In the genomic region with DNA sequence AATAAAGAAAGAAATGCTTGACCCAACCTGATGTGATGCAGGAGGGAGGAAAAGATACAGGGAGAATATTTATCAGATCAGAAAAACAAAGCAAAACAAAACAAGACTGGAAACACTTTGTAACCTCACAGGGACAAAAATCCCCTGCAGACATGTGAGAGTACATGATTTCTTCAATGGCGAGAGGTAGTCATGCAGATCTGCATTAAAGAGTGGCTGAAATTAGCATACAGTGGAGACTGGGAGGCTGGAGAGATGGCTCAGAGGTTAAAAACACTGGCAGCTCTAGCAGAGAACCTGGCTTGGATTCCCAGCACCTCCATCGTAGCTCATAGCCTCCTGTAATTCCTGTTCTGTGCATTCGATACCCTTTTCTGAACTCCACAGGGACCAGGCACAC, we compare ENCODE assay signal across 21 mouse cellular contexts.
"Had no signal": no experiment of that assay in that cellular context is flagged by ENCODE, and none has a peak within 500 bp of the region (broad histone marks: within the 10 kb centered on the region; RNA-seq: fewer than 3 reads in every experiment).

No protein-coding gene starts in this region.

- H3K27ac ChIP-seq: heart, embryonic 13.5 days; heart, embryonic 15.5 days; hindbrain, embryonic 13.5 days; hindbrain, embryonic 15.5 days; hindbrain, postnatal 0 days; limb, embryonic 13.5 days; limb, embryonic 15.5 days; liver, embryonic 12.5 days; liver, embryonic 14.5 days had no signal

- H3K27me3 ChIP-seq: heart, embryonic 13.5 days; heart, embryonic 15.5 days; hindbrain, embryonic 13.5 days; hindbrain, embryonic 15.5 days; limb, embryonic 13.5 days; limb, embryonic 15.5 days; liver, embryonic 12.5 days had no signal

- H3K9me3 ChIP-seq: heart, embryonic 13.5 days; heart, embryonic 15.5 days; hindbrain, embryonic 13.5 days; hindbrain, embryonic 15.5 days; limb, embryonic 13.5 days; limb, embryonic 15.5 days; liver, embryonic 12.5 days had no signal

- H3K4me3 ChIP-seq: heart, embryonic 13.5 days; heart, embryonic 15.5 days; hindbrain, embryonic 13.5 days; hindbrain, embryonic 15.5 days; limb, embryonic 13.5 days; limb, embryonic 15.5 days; liver, embryonic 12.5 days had no signal

- H3K36me3 ChIP-seq: heart, embryonic 13.5 days; heart, embryonic 15.5 days; hindbrain, embryonic 13.5 days; hindbrain, embryonic 15.5 days; limb, embryonic 13.5 days; limb, embryonic 15.5 days; liver, embryonic 12.5 days had no signal

- H3K4me2 ChIP-seq: heart, embryonic 11.5 days; heart, embryonic 13.5 days; heart, embryonic 15.5 days; hindbrain, embryonic 13.5 days; hindbrain, embryonic 15.5 days; limb, embryonic 13.5 days; limb, embryonic 15.5 days; liver, embryonic 12.5 days had no signal

- DNase-seq: forebrain, postnatal 0 days; gastrocnemius, postnatal 14 days; gastrocnemius, postnatal 36 days; heart, adult 18-20 months; heart, postnatal 14 days; heart, postnatal 36 days; kidney, adult 18-20 months; layer of hippocampus, adult 9-11 months; layer of hippocampus, postnatal 36 days; left cerebral cortex, postnatal 4 days had no signal

- H3K9ac ChIP-seq: forebrain, postnatal 0 days; heart, embryonic 13.5 days; heart, embryonic 15.5 days; hindbrain, embryonic 13.5 days; hindbrain, embryonic 15.5 days; limb, embryonic 13.5 days; limb, embryonic 15.5 days; liver, embryonic 12.5 days; liver, embryonic 14.5 days had no signal

- H3K4me1 ChIP-seq: hindbrain, embryonic 15.5 days; liver, embryonic 12.5 days had no signal

- ATAC-seq: forebrain, postnatal 0 days; hindbrain, postnatal 0 days; intestine, embryonic 16.5 days; liver, embryonic 12.5 days had no signal
